Mouse (Mus musculus) hindbrain, postnatal 0 days (tissue): Measurements from ENCODE around the gene Catsperd. TPM values are rescaled to one million over a fixed set of nuclear protein-coding genes. Genes with fewer than 3 reads are reported as not detected.
A peak's percentile ranks its signal among the peaks of the same experiment; 100 is the strongest.

Experiments used
- ATAC-seq: fragments of 200-750 bp; cut with Nextera tagmentation; 2 replicates; pipeline ENCODE4 v1.8.0; 2017; ENCODE audit warnings: mild to moderate bottlenecking, moderate TSS enrichment, moderate library complexity
- DNase-seq: peaks from one replicate; pipeline ENCODE4 v3.0.0-alpha.2; 2015; ENCODE audit warnings: low spot score
- H3K27ac ChIP-seq: fragments of 300-500 bp; sonication (generic); 2 replicates; pipeline ENCODE4 v1.5.1; 2014; ENCODE audit warnings: mild to moderate bottlenecking
- H3K27me3 ChIP-seq: fragments of 300-500 bp; sonication (generic); 2 replicates; pipeline ENCODE4 v1.6.1; 2014; ENCODE audit warnings: low read length, mixed read lengths; ENCODE audit not compliant: insufficient read depth
- H3K36me3 ChIP-seq: fragments of 300-500 bp; sonication (generic); 2 replicates; pipeline ENCODE4 v1.6.1; 2014; ENCODE audit warnings: low read length, mixed read lengths; ENCODE audit not compliant: insufficient read depth
- H3K4me1 ChIP-seq: fragments of 300-500 bp; sonication (generic); 2 replicates; pipeline ENCODE4 v1.6.1; 2014; ENCODE audit warnings: antibody characterized with exemption, low read length, mixed read lengths; ENCODE audit not compliant: insufficient read depth
- H3K4me2 ChIP-seq: fragments of 300-500 bp; sonication (generic); 2 replicates; pipeline ENCODE4 v1.6.1; 2014; ENCODE audit warnings: low read depth, mild to moderate bottlenecking, low read length, moderate library complexity, mixed read lengths
- H3K4me3 ChIP-seq: fragments of 300-500 bp; sonication (generic); 2 replicates; pipeline ENCODE4 v1.5.1; 2014; ENCODE audit warnings: low read length
- H3K9ac ChIP-seq: fragments of 300-500 bp; sonication (generic); replicated peaks from 2 replicates; pipeline ENCODE4 v1.6.1; 2014; ENCODE audit warnings: mild to moderate bottlenecking, low read length, moderate library complexity, mixed read lengths
- H3K9me3 ChIP-seq: fragments of 300-500 bp; sonication (generic); 2 replicates; pipeline ENCODE4 v1.6.1; 2016; ENCODE audit warnings: low read length, mixed read lengths
- CTCF ChIP-seq: IDR thresholded peaks from 2 replicates; pipeline ENCODE4 v1.5.1; 2016; ENCODE audit warnings: antibody characterized with exemption, control low read depth, low read depth
- WGBS: fragments of 180-500 bp; shearing (Covaris S2); extraction: QIAGEN DNeasy Blood & Tissue Kit; methylation state at CpG from one replicate; pipeline ENCODE4 v1.1.7; 2014; 5-methylcytosine and 5-hydroxymethylcytosine counted together
- polyA plus RNA-seq: library from polyadenylated mRNA; unstranded; fragments of >200 nt; fragmentation: Nextera tagmentation; extraction: Ambion mirVana; gene quantifications from 2 replicates; pipeline ENCODE4 v1.2.1, GENCODE M21; 2015
- total RNA-seq: library from RNA; depleted of rRNA; stranded (reverse); fragments of >200 nt; gene quantifications from 2 replicates; pipeline ENCODE4 v1.2.3, GENCODE M21; 2014

Catsperd gene
- total and polyA plus RNA-seq, 2 experiments from 2014 or later, result 1.2 to 2.4 TPM

DNA sequence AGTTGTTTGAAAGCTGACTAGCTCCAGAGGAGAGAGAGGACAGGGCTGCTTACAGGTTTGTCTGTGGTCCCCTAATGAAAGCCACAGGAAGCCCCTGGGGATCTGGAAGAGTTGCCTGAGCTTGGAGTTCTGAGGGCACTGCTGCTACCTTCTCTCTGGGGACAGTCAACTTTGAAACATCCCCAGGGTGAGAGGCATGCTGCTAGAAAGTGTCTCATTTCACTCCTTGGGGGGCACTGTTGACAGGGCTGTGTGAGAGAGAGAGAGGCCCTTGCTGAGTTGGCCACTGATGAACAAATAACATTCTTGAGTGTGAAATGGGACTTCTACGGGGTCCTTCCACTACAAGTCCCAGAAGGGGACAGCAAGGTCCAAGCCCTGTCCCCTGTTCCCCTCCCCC, 40.2 kb upstream of the Catsperd start:
- no peaks in the 10 kb centered on the region for H3K27me3 ChIP-seq
- ATAC-seq, result no peak
- peaks cover 42% of the 10 kb centered on the region for H3K36me3 ChIP-seq
- H3K4me2 ChIP-seq, result no peak overlapping the region
- H3K4me3 ChIP-seq, result no peak overlapping the region
- WGBS, result 42% methylated on average over 1 of the region's 1 CpGs
- H3K4me1 ChIP-seq, result peaks cover 16% of the 10 kb centered on the region
- no peak overlapping the region for H3K9ac ChIP-seq
- no peaks in the 10 kb centered on the region for H3K9me3 ChIP-seq
- H3K27ac ChIP-seq, result no peak overlapping the region
- DNase-seq, result no peak
- TF ChIP-seq CTCF, result no peak

DNA sequence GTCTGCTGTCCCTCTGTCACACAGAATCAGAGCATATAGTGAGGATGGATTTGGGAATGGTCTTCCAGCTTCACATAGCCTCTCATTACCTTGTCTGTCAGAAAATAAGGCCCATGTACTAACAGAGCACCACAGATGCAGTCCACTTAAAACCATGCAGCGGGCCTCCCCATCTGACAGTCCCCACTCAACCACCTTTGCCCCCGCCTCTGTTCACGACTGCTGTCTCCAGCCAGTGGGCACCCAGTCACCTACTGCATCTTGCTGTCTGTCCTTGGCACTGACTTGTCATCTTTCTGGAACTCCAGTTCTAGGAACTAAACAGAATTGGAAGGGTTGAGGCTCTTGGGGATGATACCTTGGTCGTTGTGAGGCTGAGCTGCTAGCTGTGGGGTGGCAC, 39.0 kb upstream of the Catsperd start:
- no peak overlapping the region for H3K9ac ChIP-seq
- DNase-seq (no peak), ATAC-seq (no peak)
- H3K4me3 ChIP-seq, result no peak overlapping the region
- no peaks in the 10 kb centered on the region for H3K9me3 ChIP-seq
- peaks cover 12% of the 10 kb centered on the region for H3K4me1 ChIP-seq
- no peak overlapping the region for H3K27ac ChIP-seq
- 96% methylated on average over 4 of the region's 4 CpGs for WGBS
- no peaks in the 10 kb centered on the region for H3K27me3 ChIP-seq
- H3K4me2 ChIP-seq, result no peak overlapping the region
- peaks cover 48% of the 10 kb centered on the region for H3K36me3 ChIP-seq
- TF ChIP-seq CTCF, result no peak

- no peak for TF ChIP-seq CTCF
- peaks cover 84% of the 10 kb centered on the region for H3K36me3 ChIP-seq
These were observed 35.4 kb upstream of the Catsperd start for GRCm38 (mm10) chr17:56592553-56592952.

GRCm38 (mm10) chr17:56593527-56594271, 34.2 kb upstream of the Catsperd start:
- no peak overlapping the region for H3K4me3 ChIP-seq
- H3K4me1 ChIP-seq, result no peaks in the 10 kb centered on the region
- DNase-seq (no peak), ATAC-seq (peak; percentile 20; the same call in 1 of the 2 replicates)
- H3K36me3 ChIP-seq, result peaks cover 80% of the 10 kb centered on the region
- WGBS, result 78% methylated on average over 8 of the region's 8 CpGs
- no peak overlapping the region for H3K9ac ChIP-seq
- TF ChIP-seq CTCF, result no peak
- H3K9me3 ChIP-seq, result no peaks in the 10 kb centered on the region
- H3K4me2 ChIP-seq, result no peak overlapping the region
- no peaks in the 10 kb centered on the region for H3K27me3 ChIP-seq
- no peak overlapping the region for H3K27ac ChIP-seq

More at GRCm38 (mm10) chr17:56592553-56592952, 35.4 kb upstream of the Catsperd start:
- ATAC-seq (no peak), DNase-seq (no peak)
- H3K27me3 ChIP-seq, result no peaks in the 10 kb centered on the region
- no peaks in the 10 kb centered on the region for H3K4me1 ChIP-seq
- no peaks in the 10 kb centered on the region for H3K9me3 ChIP-seq
- no peak overlapping the region for H3K4me3 ChIP-seq
- H3K9ac ChIP-seq, result no peak overlapping the region
- no peak overlapping the region for H3K27ac ChIP-seq
- H3K4me2 ChIP-seq, result no peak overlapping the region

GRCm38 (mm10) chr17:56603186-56604069, 24.5 kb upstream of the Catsperd start:
- TF ChIP-seq CTCF, result no peak
- DNase-seq (no peak), ATAC-seq (no peak)
- Histone ChIP-seq H3K9me3 (no peaks in the 10 kb centered on the region), H3K4me2 (no peak overlapping the region), H3K27ac (no peak overlapping the region), H3K9ac (no peak overlapping the region), H3K27me3 (no peaks in the 10 kb centered on the region), H3K36me3 (peaks cover 80% of the 10 kb centered on the region), H3K4me3 (no peak overlapping the region), H3K4me1 (peaks cover 2% of the 10 kb centered on the region; the same call in 1 of the 2 replicates)
- 92% methylated on average over 28 of the region's 28 CpGs for WGBS

DNA sequence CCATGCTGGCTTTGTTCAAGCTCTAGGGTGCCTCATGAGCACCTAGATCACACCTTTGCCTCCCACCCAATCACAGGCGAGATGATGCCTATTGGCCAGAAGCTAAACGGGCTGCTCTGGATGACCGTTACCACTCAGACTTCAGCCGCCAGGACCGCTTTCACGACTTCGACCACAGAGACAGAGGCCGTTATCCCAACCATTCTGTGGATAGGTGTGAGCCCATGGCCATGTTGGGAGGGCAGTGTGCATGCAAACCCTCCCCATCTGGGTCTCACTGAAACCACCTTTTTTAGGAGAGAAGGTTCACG, 23.9 kb upstream of the Catsperd start:
- H3K36me3 ChIP-seq, result peaks cover 80% of the 10 kb centered on the region
- H3K4me3 ChIP-seq, result no peak overlapping the region
- peaks cover 8% of the 10 kb centered on the region; the same call in 1 of the 2 replicates for H3K4me1 ChIP-seq
- TF ChIP-seq CTCF, result no peak
- H3K9ac ChIP-seq, result no peak overlapping the region
- DNase-seq (no peak), ATAC-seq (no peak)
- H3K4me2 ChIP-seq, result no peak overlapping the region
- no peaks in the 10 kb centered on the region for H3K9me3 ChIP-seq
- H3K27me3 ChIP-seq, result no peaks in the 10 kb centered on the region
- 88% methylated on average over 9 of the region's 9 CpGs for WGBS
- no peak overlapping the region for H3K27ac ChIP-seq
